Mouse (Mus musculus) spleen, postnatal 14 days (tissue): ENCODE results near the gene Tmem259.

Experiments used
- DNase-seq, 2 experiments: peaks; one replicate each; pipeline ENCODE4 v3.0.0; 2021 to 2022; ENCODE audit warnings: low spot score in 2 of 2

The Tmem259 gene

GRCm38 (mm10) chr10:80016511-80016910, 32.4 kb upstream of the Tmem259 start, which contains the start of gene Arhgap45:
TSS of gene Arhgap45 (plus strand) at chr10:80016653.
- peak; percentile 59 to 70 for DNase-seq

GRCm38 (mm10) chr10:80015583-80015982, 31.5 kb upstream of the Tmem259 start:
- DNase-seq, result no peak

- DNase-seq, result no peak
Measured at GRCm38 (mm10) chr10:80014484-80015290, 30.6 kb upstream of the Tmem259 start.

- DNase-seq, result no peak
Measured at GRCm38 (mm10) chr10:80013609-80014008, 29.5 kb upstream of the Tmem259 start.

GRCm38 (mm10) chr10:80011740-80012139, 27.6 kb upstream of the Tmem259 start:
- DNase-seq, result no peak

- DNase-seq, result no peak
Measured at GRCm38 (mm10) chr10:80004233-80004705, 20.1 kb upstream of the Tmem259 start.

- DNase-seq, result no peak
Measured at GRCm38 (mm10) chr10:80003374-80004232, 19.5 kb upstream of the Tmem259 start.

- no peak for DNase-seq
Measured at GRCm38 (mm10) chr10:80002829-80003228, 18.7 kb upstream of the Tmem259 start.

GRCm38 (mm10) chr10:80001945-80002344, 17.8 kb upstream of the Tmem259 start:
- no peak for DNase-seq

GRCm38 (mm10) chr10:79997819-79998218, 13.7 kb upstream of the Tmem259 start:
- no peak for DNase-seq

GRCm38 (mm10) chr10:79997034-79997760, 13.1 kb upstream of the Tmem259 start:
- DNase-seq, result peak; percentile 65 to 67

GRCm38 (mm10) chr10:79996272-79997033, 12.3 kb upstream of the Tmem259 start, which contains the start of gene Abca7:
TSS of gene Abca7 (plus strand) at chr10:79996494.
- DNase-seq, result peak; percentile 96 to 99

GRCm38 (mm10) chr10:79995636-79996035, 11.5 kb upstream of the Tmem259 start:
- no peak for DNase-seq

- no peak for DNase-seq
Measured at GRCm38 (mm10) chr10:79994397-79995115, 10.4 kb upstream of the Tmem259 start.

- DNase-seq, result no peak
Measured at GRCm38 (mm10) chr10:79991548-79991947, 7.4 kb upstream of the Tmem259 start.

- no peak for DNase-seq
Measured at GRCm38 (mm10) chr10:79991099-79991498, 7.0 kb upstream of the Tmem259 start.

- no peak for DNase-seq
Measured at GRCm38 (mm10) chr10:79989870-79990269, 5.7 kb upstream of the Tmem259 start.

GRCm38 (mm10) chr10:79989272-79989786, 5.2 kb upstream of the Tmem259 start:
- DNase-seq, result no peak

- DNase-seq, result peak in 1 of 2 experiments; percentile 49
Measured at GRCm38 (mm10) chr10:79988506-79989271, 4.6 kb upstream of the Tmem259 start, which contains the start of gene Cnn2. TSS of gene Cnn2 (plus strand) at chr10:79988584.
